Mouse (Mus musculus) heart, postnatal 0 days (tissue): ENCODE data around the gene Lysmd1.

ENCODE experiments used
- CTCF ChIP-seq: IDR thresholded peaks from 2 replicates; pipeline ENCODE4 v1.5.1; 2016; ENCODE audit warnings: antibody characterized with exemption, control low read depth, low read depth
- EP300 ChIP-seq: IDR thresholded peaks from 2 replicates; pipeline ENCODE4 v1.6.1; 2016; ENCODE audit warnings: antibody characterized with exemption, low read depth

GRCm38 (mm10) chr3:95100854-95101253, 33.0 kb upstream of the Lysmd1 start:
- no peak for TF ChIP-seq EP300
- TF ChIP-seq CTCF, result no peak
